9 mouse cellular contexts compared by ENCODE assay signal in genomic region chr10:81435436-81435835, GRCm38 (mm10). TPM values are rescaled to one million over a fixed set of nuclear protein-coding genes. Genes with fewer than 3 reads are reported as not detected.
DNase-seq lines count a peak whose midpoint lies in the region; ATAC-seq and TF ChIP-seq lines count a peak whose summit lies in the region.
"Had no signal": no experiment of that assay in that cellular context is flagged by ENCODE, and none has a peak within 500 bp of the region (broad histone marks: within the 10 kb centered on the region; RNA-seq: fewer than 3 reads in every experiment).

No protein-coding gene starts in this region.

- H3K27ac ChIP-seq in intestine, embryonic 15.5 days: no peak overlapping the region
- no peak overlapping the region for H3K27ac ChIP-seq in intestine, postnatal 0 days (ENCODE audit: low read depth, low read length)
- no peak overlapping the region for H3K27ac ChIP-seq in lung, postnatal 0 days (ENCODE audit: low read length)
- H3K27ac ChIP-seq in stomach, embryonic 16.5 days (ENCODE audit: low read length): no peak overlapping the region; the same call in 1 of the 2 replicates
- H3K27ac ChIP-seq: liver, embryonic 13.5 days had no signal

- H3K4me3 ChIP-seq in intestine, embryonic 15.5 days (replicated peaks): no peak overlapping the region
- no peak overlapping the region for H3K4me3 ChIP-seq in intestine, postnatal 0 days (ENCODE audit: low read depth, low read length)
- no peak overlapping the region for H3K4me3 ChIP-seq in lung, postnatal 0 days (ENCODE audit: low read depth, low read length)
- no peak overlapping the region for H3K4me3 ChIP-seq in stomach, embryonic 16.5 days (replicated peaks; ENCODE audit: low read length)
- H3K4me3 ChIP-seq: liver, embryonic 13.5 days had no signal

- DNase-seq in adrenal gland, postnatal 14 days: peak; percentile 89
- peak; percentile 96 for DNase-seq in kidney, adult 9 months
- DNase-seq in lung, postnatal 0 days (ENCODE audit: low spot score): peak; percentile 56
- DNase-seq in thymus, postnatal 25 days: no peak
- DNase-seq: liver, embryonic 13.5 days had no signal

- H3K9me3 ChIP-seq in intestine, embryonic 15.5 days: no peaks in the 10 kb centered on the region
- no peaks in the 10 kb centered on the region for H3K9me3 ChIP-seq in intestine, postnatal 0 days (ENCODE audit: control insufficient read depth)
- H3K9me3 ChIP-seq in lung, postnatal 0 days (ENCODE audit: low read length): no peaks in the 10 kb centered on the region
- H3K9me3 ChIP-seq in stomach, embryonic 16.5 days (replicated peaks; ENCODE audit: control insufficient read depth, low read length): no peaks in the 10 kb centered on the region
- H3K9me3 ChIP-seq: liver, embryonic 13.5 days had no signal

- H3K4me1 ChIP-seq in intestine, embryonic 15.5 days (replicated peaks): peaks cover 29% of the 10 kb centered on the region
- H3K4me1 ChIP-seq in intestine, postnatal 0 days (replicated peaks; ENCODE audit: control insufficient read depth, insufficient read depth, low read length): 0 out of 2 replicates have a peak, but pooled peaks cover 4% of the 10 kb centered on the region
- peaks cover 16% of the 10 kb centered on the region for H3K4me1 ChIP-seq in lung, postnatal 0 days (ENCODE audit: insufficient read depth, low read depth, low read length)
- H3K4me1 ChIP-seq in stomach, embryonic 16.5 days (ENCODE audit: control insufficient read depth, insufficient read depth, low read length): peaks cover 18% of the 10 kb centered on the region

- WGBS in intestine, embryonic 15.5 days: 70% methylated on average over 3 of the region's 3 CpGs
- 66% methylated on average over 3 of the region's 3 CpGs for whole genome bisulfite sequencing in intestine, postnatal 0 days
- 46% methylated on average over 3 of the region's 3 CpGs for WGBS in lung, postnatal 0 days
- 54% methylated on average over 3 of the region's 3 CpGs for WGBS in stomach, embryonic 16.5 days

- TF ChIP-seq EP300 in lung, postnatal 0 days (IDR thresholded peaks at IDR 0.05): no peak

- no peak for ATAC-seq in intestine, embryonic 15.5 days
- no peak for ATAC-seq in intestine, postnatal 0 days
- ATAC-seq in frontal cortex, adult (ENCODE audit: low TSS enrichment): 0 out of 2 replicates have a peak, but pooled peaks have one; percentile 5
- no peak for ATAC-seq in lung, postnatal 0 days
- no peak for ATAC-seq in stomach, embryonic 16.5 days (ENCODE audit: insufficient read depth, low FRiP score)

- no peaks in the 10 kb centered on the region for H3K36me3 ChIP-seq in intestine, embryonic 15.5 days
- no peaks in the 10 kb centered on the region for H3K36me3 ChIP-seq in intestine, postnatal 0 days (ENCODE audit: control insufficient read depth, insufficient read depth)
- H3K36me3 ChIP-seq in lung, postnatal 0 days (ENCODE audit: insufficient read depth, low read length): no peaks in the 10 kb centered on the region
- H3K36me3 ChIP-seq in stomach, embryonic 16.5 days (ENCODE audit: control insufficient read depth, insufficient read depth, low read length): no peaks in the 10 kb centered on the region
- H3K36me3 ChIP-seq: liver, embryonic 13.5 days had no signal

- 0 out of 2 replicates have a peak, but pooled peaks cover 7% of the 10 kb centered on the region for H3K27me3 ChIP-seq in intestine, embryonic 15.5 days (replicated peaks)
- H3K27me3 ChIP-seq in intestine, postnatal 0 days (replicated peaks; ENCODE audit: control insufficient read depth, insufficient read depth, low read length): 0 out of 2 replicates have a peak, but pooled peaks cover 4% of the 10 kb centered on the region
- H3K27me3 ChIP-seq in lung, postnatal 0 days (replicated peaks; ENCODE audit: insufficient read depth, low read length): no peaks in the 10 kb centered on the region
- no peaks in the 10 kb centered on the region for H3K27me3 ChIP-seq in stomach, embryonic 16.5 days (ENCODE audit: control insufficient read depth, insufficient read depth, low read length)

- peak overlapping the region; percentile 17; the same call in 1 of the 2 replicates for H3K9ac ChIP-seq in intestine, embryonic 15.5 days
- no peak overlapping the region for H3K9ac ChIP-seq in intestine, postnatal 0 days (ENCODE audit: low read depth, low read length)
- no peak overlapping the region for H3K9ac ChIP-seq in lung, postnatal 0 days (replicated peaks; ENCODE audit: low read depth)
- peak overlapping the region; percentile 25; the same call in 1 of the 2 replicates for H3K9ac ChIP-seq in stomach, embryonic 16.5 days (ENCODE audit: low read length)
- H3K9ac ChIP-seq: liver, embryonic 13.5 days had no signal

- TF ChIP-seq CTCF in intestine, postnatal 0 days (IDR thresholded peaks at IDR 0.05; ENCODE audit: low read depth): no peak
- TF ChIP-seq CTCF in lung, postnatal 0 days (IDR thresholded peaks at IDR 0.05): no peak

- H3K4me2 ChIP-seq in intestine, embryonic 15.5 days (replicated peaks): no peak overlapping the region
- H3K4me2 ChIP-seq in intestine, postnatal 0 days (replicated peaks; ENCODE audit: low read depth): no peak overlapping the region
- H3K4me2 ChIP-seq in lung, postnatal 0 days (replicated peaks; ENCODE audit: low read depth, low read length): no peak overlapping the region
- H3K4me2 ChIP-seq in stomach, embryonic 16.5 days (ENCODE audit: low read depth, low read length): no peak overlapping the region
- H3K4me2 ChIP-seq: liver, embryonic 13.5 days had no signal

RNA-seq across cellular contexts. Expression of gene Nfic, which starts 20.0 kb away (rescaled TPM):
- 52.8 and 56.0 TPM in 2 replicates for polyA plus RNA-seq in intestine, embryonic 15.5 days (2015; fragmentation: Nextera tagmentation; extraction: Ambion mirVana)
- polyA plus RNA-seq in intestine, postnatal 0 days (2015; fragmentation: Nextera tagmentation; extraction: Ambion mirVana): 29.2 and 35.1 TPM in 2 replicates
- 90.1 and 104 TPM in 2 replicates for total RNA-seq in adrenal gland, postnatal 14 days (2021)
- 73.6 and 83.9 TPM in 2 replicates for polyA plus RNA-seq in lung, postnatal 0 days (2015; fragmentation: Nextera tagmentation; extraction: Ambion mirVana)
- 74.8 and 82.5 TPM in 2 replicates for polyA plus RNA-seq in stomach, embryonic 16.5 days (2015; fragmentation: Nextera tagmentation; extraction: Ambion mirVana)

RNA-seq across cellular contexts. Expression of gene Smim24, which starts 42.6 kb away (rescaled TPM):
- polyA plus RNA-seq in intestine, embryonic 15.5 days (2015; fragmentation: Nextera tagmentation; extraction: Ambion mirVana): 235 and 288 TPM in 2 replicates
- 1,233 and 1,333 TPM in 2 replicates for polyA plus RNA-seq in intestine, postnatal 0 days (2015; fragmentation: Nextera tagmentation; extraction: Ambion mirVana)
- 0.94 and 1.9 TPM in 2 replicates for total RNA-seq in adrenal gland, postnatal 14 days (2021)
- 3.1 and 3.6 TPM in 2 replicates for polyA plus RNA-seq in lung, postnatal 0 days (2015; fragmentation: Nextera tagmentation; extraction: Ambion mirVana)
- 61.8 and 65.3 TPM in 2 replicates for polyA plus RNA-seq in stomach, embryonic 16.5 days (2015; fragmentation: Nextera tagmentation; extraction: Ambion mirVana)

RNA-seq across cellular contexts. Expression of gene Gm48552, which starts 46.6 kb away (rescaled TPM):
- polyA plus RNA-seq in intestine, embryonic 15.5 days (2015; fragmentation: Nextera tagmentation; extraction: Ambion mirVana): 1.4 TPM in 1 of 2 replicates, not detected in the other
- polyA plus RNA-seq in intestine, postnatal 0 days (2015; fragmentation: Nextera tagmentation; extraction: Ambion mirVana): 0.31 TPM in 1 of 2 replicates, not detected in the other
- 0.64 and 2.1 TPM in 2 replicates for total RNA-seq in adrenal gland, postnatal 14 days (2021)
- 0.20 and 0.63 TPM in 2 replicates for polyA plus RNA-seq in lung, postnatal 0 days (2015; fragmentation: Nextera tagmentation; extraction: Ambion mirVana)
- 1.3 and 1.5 TPM in 2 replicates for polyA plus RNA-seq in stomach, embryonic 16.5 days (2015; fragmentation: Nextera tagmentation; extraction: Ambion mirVana)

RNA-seq across cellular contexts. Expression of gene Celf5, which starts 47.1 kb away (rescaled TPM):
- 1.7 TPM in 2 replicates for polyA plus RNA-seq in intestine, embryonic 15.5 days (2015; fragmentation: Nextera tagmentation; extraction: Ambion mirVana)
- polyA plus RNA-seq in intestine, postnatal 0 days (2015; fragmentation: Nextera tagmentation; extraction: Ambion mirVana): 0.76 and 1.0 TPM in 2 replicates
- 0.48 and 0.98 TPM in 2 replicates for total RNA-seq in adrenal gland, postnatal 14 days (2021)
- 0.08 and 0.11 TPM in 2 replicates for polyA plus RNA-seq in lung, postnatal 0 days (2015; fragmentation: Nextera tagmentation; extraction: Ambion mirVana)
- 1.3 and 1.5 TPM in 2 replicates for polyA plus RNA-seq in stomach, embryonic 16.5 days (2015; fragmentation: Nextera tagmentation; extraction: Ambion mirVana)

RNA-seq across cellular contexts. Expression of gene Gm48551, which starts 51.2 kb away (rescaled TPM):
- polyA plus RNA-seq in intestine, embryonic 15.5 days (2015; fragmentation: Nextera tagmentation; extraction: Ambion mirVana): 2.8 and 3.6 TPM in 2 replicates
- polyA plus RNA-seq in intestine, postnatal 0 days (2015; fragmentation: Nextera tagmentation; extraction: Ambion mirVana): 0.76 and 1.1 TPM in 2 replicates
- total RNA-seq in adrenal gland, postnatal 14 days (2021): 0.48 and 1.6 TPM in 2 replicates
- polyA plus RNA-seq in lung, postnatal 0 days (2015; fragmentation: Nextera tagmentation; extraction: Ambion mirVana): 2.4 and 3.0 TPM in 2 replicates
- polyA plus RNA-seq in stomach, embryonic 16.5 days (2015; fragmentation: Nextera tagmentation; extraction: Ambion mirVana): 3.0 and 3.8 TPM in 2 replicates

Comparison
In these comparisons a context has a peak if more than half of its experiments do, and no peak if none do; other contexts are left out.
1. H3K9ac ChIP-seq: peak in intestine, embryonic 15.5 days (single experiment) and stomach, embryonic 16.5 days (single experiment); none in intestine, postnatal 0 days (single experiment) and lung, postnatal 0 days (single experiment).
2. RNA of gene Smim24, which starts 42.6 kb away (polyA plus RNA-seq): 1,233 to 1,333 TPM in intestine, postnatal 0 days, 235 to 288 TPM in intestine, embryonic 15.5 days and 61.8 to 65.3 TPM in stomach, embryonic 16.5 days; 3.1 to 3.6 TPM in lung, postnatal 0 days; every median in the first group is over 10 times any median in the second.